Mouse (Mus musculus) heart, postnatal 25 days (tissue): ENCODE data around the gene Grip2. TPM values are rescaled to one million over a fixed set of nuclear protein-coding genes. Genes with fewer than 3 reads are reported as not detected.

Source experiments
- DNase-seq: peaks from one replicate; pipeline ENCODE4 v3.0.0; 2022; ENCODE audit warnings: low spot score
- intact Hi-C: fragments of 180-260 bp; cut with DNase I; formaldehyde crosslinking; loops from one replicate; pipeline ENCODE4 v1.15.1; 2025
- total RNA-seq, 2 experiments: library from RNA; stranded (reverse); gene quantifications; 2 replicates each; pipeline ENCODE4 v1.2.3; 2021

Gene Grip2
- total RNA-seq, 2 experiments from 2014 or later = 12.3 to 17.4 TPM

DNA sequence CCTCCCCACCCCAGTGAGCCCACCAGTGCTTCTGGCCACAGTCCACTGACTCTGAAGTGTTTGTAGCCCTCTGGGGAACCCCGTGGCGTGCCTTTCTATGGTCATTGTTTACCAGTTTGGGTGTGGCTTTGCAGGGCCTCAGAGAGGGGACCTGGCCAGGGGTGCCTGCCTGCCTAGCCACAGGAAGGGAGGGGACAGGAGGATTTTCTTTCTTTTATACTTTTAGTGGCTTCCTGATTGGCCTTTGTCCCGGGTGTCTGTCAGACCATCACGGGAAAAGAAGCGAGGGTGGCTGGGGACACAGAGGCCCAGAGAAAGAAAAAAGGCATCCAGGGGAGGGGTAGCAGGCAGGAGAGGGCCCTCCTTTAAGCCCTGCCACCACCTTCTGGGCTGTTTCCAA, 89.0 kb downstream of the Grip2 start:
- intact Hi-C loops = loop anchor here (2.0 to 5.0 kb wide), 2 partner anchors 23 to 51 kb away; no protein-coding TSS in a partner anchor
- DNase-seq = peak; percentile 54

- intact Hi-C loops = loop anchor here (5.0 kb wide), 1 partner anchor 50 kb away; no protein-coding TSS in a partner anchor
- no peak for DNase-seq
Observed at GRCm38 (mm10) chr6:91737451-91737850, 89.6 kb downstream of the Grip2 start.

DNA sequence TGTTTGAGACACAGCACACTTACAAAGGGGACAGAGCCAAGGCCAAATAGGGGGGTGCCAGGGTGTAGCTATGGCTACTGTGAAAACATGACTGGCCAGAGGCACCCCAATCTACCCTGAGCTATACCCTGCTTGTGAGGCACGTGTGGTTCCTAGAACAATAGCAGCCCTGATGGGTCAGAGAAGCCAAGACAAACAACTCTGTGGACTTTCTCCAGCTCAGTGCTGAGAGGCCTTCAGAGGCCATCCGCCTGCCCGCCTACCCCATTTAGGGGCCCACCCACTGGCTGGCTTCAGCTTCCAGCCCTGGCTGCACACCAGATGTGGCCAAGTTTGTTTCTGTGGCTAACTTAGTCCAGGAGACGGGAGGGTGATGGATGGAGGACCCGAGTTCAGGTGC, 90.6 kb downstream of the Grip2 start:
- intact Hi-C loops = loop anchor here (5.0 kb wide), 1 partner anchor 49 kb away; no protein-coding TSS in a partner anchor
- peak; percentile 66 for DNase-seq

DNA sequence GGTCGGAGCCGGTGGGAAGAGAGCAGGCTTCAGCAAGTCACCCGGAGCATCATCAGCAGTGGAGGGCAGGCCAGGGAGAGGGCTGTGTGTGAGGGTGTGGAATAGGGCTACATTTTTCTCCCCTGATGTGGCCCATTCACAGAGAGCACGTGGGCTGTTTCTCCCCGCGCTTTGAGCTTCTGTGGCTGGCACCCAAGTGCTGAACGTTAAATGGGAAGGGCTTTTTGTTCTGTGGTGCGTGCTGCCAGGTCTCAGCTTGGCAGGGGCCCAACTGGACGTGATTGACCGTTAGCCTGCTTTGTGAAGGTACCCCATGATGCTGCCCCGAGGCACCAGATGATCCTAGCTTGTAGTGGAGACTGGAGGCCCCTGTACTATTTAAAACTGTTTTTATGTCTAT, 94.9 kb downstream of the Grip2 start:
- intact Hi-C loops = no loop called here
- DNase-seq = no peak

GRCm38 (mm10) chr6:91729677-91730127, 97.3 kb downstream of the Grip2 start:
- intact Hi-C loops = no loop called here
- peak; percentile 92 for DNase-seq

GRCm38 (mm10) chr6:91728939-91729619, 98.0 kb downstream of the Grip2 start:
- intact Hi-C loops = no loop called here
- DNase-seq = no peak

GRCm38 (mm10) chr6:91727361-91727760, 99.7 kb downstream of the Grip2 start:
- no peak for DNase-seq
- intact Hi-C loops = no loop called here

GRCm38 (mm10) chr6:91721215-91721701, 105.8 kb downstream of the Grip2 start:
- intact Hi-C loops = no loop called here
- DNase-seq = peak; percentile 76

- intact Hi-C loops = no loop called here
- no peak for DNase-seq
Observed at GRCm38 (mm10) chr6:91720588-91721214, 106.3 kb downstream of the Grip2 start.

- intact Hi-C loops = no loop called here
- no peak for DNase-seq
Observed at GRCm38 (mm10) chr6:91719865-91720533, 107.1 kb downstream of the Grip2 start.

DNA sequence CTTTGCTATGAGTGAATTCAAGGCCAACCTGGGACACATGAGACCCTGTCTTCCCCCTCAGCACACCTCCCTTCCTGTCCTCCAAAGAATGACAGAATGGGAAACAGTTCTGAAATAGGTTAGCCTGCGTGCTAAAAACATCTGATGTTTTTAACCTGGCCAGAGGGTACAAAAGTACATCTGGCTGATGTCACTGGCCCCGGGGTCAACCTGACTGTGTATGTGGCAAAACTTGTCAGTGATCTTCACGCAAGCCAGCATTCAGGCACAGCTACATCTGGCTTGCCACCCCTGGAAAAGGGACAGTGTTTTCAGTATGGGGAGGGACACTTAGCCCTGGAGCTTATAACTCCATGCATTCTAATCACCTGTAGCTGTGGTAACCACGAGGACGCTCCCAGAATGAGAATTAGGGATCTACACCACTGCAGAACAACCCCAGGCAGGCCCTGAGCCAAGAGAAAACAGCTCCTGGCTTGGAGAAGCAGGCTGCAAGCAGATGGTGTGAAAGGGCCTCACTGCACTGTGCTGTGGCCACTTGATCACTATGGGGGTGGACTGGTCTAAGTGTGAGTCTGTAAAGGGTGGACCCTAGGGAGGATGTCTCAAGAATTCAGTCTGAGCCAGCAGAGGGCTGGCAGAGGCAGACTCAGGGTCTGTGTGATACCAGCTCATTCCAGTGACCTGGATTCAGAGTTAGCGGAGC, 107.9 kb downstream of the Grip2 start:
- DNase-seq = no peak

GRCm38 (mm10) chr6:91718603-91719002, 108.4 kb downstream of the Grip2 start:
- no peak for DNase-seq
- intact Hi-C loops = no loop called here

More for the DNA sequence above, 107.9 kb downstream of the Grip2 start:
- intact Hi-C loops = no loop called here

DNA sequence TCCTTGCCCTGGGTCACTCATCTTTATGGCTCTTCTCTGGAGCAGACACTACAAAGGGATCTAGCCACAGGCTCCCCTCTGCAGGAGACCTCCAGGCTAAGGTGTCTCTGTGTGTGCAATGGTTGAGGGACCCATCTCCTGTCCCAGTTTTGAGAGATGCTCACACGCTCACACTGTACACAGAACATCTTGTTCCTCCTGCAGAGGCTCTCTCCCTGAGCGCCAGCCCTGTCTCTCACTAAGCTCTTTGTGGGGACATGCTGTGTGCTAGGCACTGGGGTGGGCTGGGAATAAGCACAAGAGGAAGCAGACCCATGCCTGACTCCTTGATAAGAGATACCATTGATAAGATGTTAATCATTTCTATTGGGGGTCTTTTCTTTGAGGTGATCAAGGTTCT, 109.0 kb downstream of the Grip2 start:
- intact Hi-C loops = no loop called here
- no peak for DNase-seq

GRCm38 (mm10) chr6:91715988-91716810, 110.9 kb downstream of the Grip2 start:
- DNase-seq = no peak
- intact Hi-C loops = loop anchor here (2.0 kb wide), 1 partner anchor 23 kb away; no protein-coding TSS in a partner anchor

DNA sequence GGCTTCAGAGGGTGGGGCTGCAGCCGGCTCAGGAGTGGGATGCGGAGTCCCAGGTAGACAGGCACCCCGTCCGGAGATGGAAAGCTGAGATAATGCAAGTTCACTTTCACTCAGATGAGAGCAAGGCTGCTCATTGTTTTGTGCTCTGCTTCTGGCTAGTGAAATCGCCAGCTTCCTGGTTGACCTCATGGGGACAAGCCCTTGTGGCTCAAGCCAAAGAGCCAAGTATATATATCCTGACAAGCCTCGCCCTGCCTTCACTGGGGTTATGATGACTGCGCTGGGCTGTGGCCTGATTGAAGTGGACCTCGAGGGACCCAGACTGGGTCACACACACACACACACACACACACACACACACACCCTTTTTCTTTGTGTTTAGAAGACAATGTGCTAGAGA, 112.0 kb downstream of the Grip2 start:
- DNase-seq = peak; percentile 65
- intact Hi-C loops = loop anchor here (2.0 kb wide), 1 partner anchor 24 kb away; no protein-coding TSS in a partner anchor

DNA sequence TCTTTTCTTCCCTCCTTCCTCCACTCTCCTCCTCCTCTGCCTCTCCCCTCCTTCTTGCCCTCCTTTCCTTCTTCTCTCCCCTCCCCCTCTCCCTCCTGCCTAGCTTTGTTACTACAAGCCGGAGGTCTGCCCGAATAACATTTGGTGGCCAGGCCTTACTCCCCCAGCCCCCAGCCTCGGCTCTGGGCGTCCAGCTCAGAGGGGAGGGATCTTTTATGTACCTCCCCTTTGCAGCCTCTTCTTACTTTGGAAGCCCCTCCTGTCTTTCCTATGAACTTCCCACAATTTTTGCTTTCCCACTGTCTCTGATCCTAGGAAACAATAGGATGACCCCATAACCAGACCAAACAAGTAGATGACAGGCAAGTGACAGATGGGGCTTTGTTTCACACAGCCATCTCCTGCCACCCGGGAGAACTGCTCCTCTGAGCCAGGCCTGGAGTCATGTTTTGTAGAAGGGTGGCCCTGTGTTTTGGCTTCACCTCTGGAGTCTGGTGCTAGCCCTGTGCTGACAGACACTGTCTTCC, 113.6 kb downstream of the Grip2 start:
- DNase-seq = no peak
- intact Hi-C loops = no loop called here

GRCm38 (mm10) chr6:91712855-91713331, 114.2 kb downstream of the Grip2 start:
- intact Hi-C loops = no loop called here
- DNase-seq = peak; percentile 42

DNA sequence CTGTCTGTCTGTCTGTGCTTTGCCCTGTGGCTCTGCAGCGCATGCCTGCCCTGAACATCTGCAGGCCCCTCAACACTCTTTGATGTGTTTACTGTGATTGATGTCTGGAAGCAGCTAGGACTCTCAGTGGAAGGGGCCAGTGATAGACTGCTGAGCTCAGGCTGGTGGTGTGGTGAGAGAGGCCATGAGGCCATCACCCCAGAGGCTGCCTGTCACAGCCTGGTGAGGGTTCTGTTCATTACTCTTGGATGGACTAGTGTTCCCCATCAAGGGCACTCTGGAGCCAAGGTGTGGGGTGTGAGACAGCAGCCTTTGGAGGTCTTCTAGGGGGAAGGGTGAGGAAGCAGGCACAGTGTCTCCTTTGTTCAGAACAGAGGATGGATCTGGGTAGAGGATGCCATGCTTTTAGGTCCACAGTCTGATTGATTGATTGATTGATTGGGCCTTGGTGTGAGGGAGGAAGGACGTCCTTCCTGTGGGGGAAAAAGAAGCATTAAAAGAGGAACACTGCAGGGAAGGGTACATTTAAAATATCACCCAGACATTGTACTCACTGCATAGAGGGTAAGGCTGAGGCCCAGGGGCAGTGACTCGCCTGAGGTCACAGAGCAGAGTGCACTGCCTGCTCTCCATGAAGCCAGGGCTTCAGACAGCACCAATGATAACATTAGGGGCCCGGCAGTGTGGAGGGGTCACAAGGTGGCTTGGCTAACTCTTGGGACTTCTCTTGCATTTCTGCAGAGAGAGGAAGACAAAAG, 114.8 kb downstream of the Grip2 start:
- no peak for DNase-seq
- intact Hi-C loops = no loop called here
